Mouse (Mus musculus): ENCODE measurements around the gene Zmiz1.

The Zmiz1 gene

GRCm38 (mm10) chr14:25611815-25612698 is 153.1 kb downstream of the Zmiz1 start:
- no peak for DNase-seq (ENCODE audit: low spot score in 2 of 2)

- no peak for DNase-seq (ENCODE audit: low spot score in 2 of 2)
These were observed 155.1 kb downstream of the Zmiz1 start for GRCm38 (mm10) chr14:25613942-25614575.

- no peak for DNase-seq (ENCODE audit: low spot score in 2 of 2)
These were observed 155.7 kb downstream of the Zmiz1 start for GRCm38 (mm10) chr14:25614684-25615083.

- no peak for DNase-seq (ENCODE audit: low spot score in 2 of 2)
These were observed 156.6 kb downstream of the Zmiz1 start for GRCm38 (mm10) chr14:25615602-25616001.

DNA sequence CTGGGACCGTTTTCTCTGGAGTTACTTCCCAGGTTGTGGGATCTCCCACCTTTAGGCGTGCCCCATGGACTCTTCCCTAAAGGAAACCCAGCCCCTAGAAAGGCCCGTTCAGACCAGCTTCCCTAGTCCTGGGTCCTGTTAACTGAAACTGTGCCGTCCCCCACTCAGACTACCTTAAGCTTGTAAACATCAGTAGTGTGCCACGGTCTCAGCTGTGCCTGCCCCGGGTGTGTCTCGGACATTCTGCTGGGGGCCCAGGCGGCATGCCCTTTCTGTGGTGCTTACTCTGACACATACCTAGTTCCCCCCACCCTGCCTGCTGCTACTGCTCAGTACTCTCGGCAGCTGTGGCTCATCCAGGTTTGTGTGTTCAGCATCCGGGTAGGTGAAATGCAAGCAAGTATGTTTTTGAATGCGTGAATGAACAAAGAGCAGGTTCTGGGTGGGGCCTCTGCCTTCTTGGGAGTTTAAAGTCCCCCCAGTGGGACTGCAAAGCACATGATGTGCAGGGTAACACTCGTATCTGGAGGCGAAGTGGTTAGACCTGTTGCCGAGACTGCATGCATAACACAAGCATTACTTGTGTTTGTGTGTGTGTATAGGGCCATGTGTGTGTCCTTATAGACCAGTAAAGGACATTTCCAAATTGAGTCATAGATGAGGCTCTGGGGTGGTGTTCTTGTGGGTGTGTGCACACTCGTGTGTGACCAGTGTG is 157.2 kb downstream of the Zmiz1 start:
- DNase-seq (ENCODE audit: low spot score in 2 of 2), result no peak

GRCm38 (mm10) chr14:25617264-25617663 is 158.3 kb downstream of the Zmiz1 start:
- no peak for DNase-seq (ENCODE audit: low spot score in 2 of 2)

GRCm38 (mm10) chr14:25619066-25619762 is 160.2 kb downstream of the Zmiz1 start:
- no peak for DNase-seq (ENCODE audit: low spot score in 2 of 2)

DNA sequence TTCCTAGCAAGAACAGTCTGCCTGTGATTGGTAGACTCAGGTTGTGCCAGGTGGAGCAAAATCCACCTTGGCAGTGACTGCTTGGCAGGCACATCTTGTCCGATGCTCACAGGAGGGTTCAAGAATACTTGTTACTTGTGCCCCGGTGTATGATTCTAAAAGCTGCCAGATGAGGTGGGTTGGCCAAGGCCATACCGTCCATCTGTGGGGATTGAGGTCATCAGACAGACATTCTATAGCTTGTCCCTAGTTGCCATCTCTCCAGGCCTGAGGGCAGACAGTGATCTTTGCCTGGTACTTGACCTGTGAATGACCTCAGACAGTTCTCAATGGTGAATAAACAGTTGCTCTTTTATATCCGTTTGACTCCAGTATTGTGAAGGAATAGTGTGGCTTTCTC is 161.8 kb downstream of the Zmiz1 start:
- DNase-seq (ENCODE audit: low spot score in 2 of 2), result no peak

DNA sequence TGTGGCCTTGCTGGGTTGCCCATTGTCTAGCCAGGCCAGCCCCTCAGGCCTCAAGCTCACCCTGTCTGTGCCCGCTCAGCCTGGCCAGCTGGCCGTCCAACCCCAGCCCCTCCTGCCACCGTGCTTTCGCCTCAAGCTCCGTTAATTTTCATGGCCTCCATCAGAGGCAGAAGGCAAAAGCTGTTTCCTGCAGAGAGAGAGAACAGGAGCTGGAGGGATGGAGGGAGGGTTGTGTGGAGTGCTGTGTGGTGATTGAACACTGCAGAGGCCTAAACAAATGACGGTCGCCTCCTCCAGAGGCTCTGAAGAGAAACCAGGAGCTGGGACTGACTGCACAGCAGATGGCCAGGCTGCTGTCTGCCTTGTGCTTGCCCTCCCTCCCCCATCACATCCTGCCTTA is 164.7 kb downstream of the Zmiz1 start:
- DNase-seq (ENCODE audit: low spot score in 2 of 2), result no peak

DNA sequence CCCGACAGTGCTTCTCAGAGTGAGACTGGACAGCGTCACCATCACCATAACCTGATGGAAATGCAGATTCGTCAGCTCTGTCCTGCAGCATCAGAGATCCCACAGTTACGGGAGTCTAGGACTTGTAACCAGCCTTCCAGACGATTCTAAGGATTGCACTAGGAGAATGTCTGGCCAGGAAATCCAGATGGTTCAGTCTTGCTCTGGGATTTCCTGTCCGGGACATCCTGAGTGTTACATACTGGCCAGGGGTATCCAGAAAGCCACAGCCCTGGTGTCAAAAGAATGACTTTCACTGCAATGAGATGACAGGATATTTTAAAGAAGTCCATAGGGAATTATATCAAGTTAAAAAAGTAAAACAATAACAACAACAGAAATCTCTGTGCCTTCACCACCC is 165.7 kb downstream of the Zmiz1 start:
- no peak for DNase-seq (ENCODE audit: low spot score in 2 of 2)

- no peak for DNase-seq (ENCODE audit: low spot score in 2 of 2)
These were observed 168.7 kb downstream of the Zmiz1 start for GRCm38 (mm10) chr14:25627599-25628255.

DNA sequence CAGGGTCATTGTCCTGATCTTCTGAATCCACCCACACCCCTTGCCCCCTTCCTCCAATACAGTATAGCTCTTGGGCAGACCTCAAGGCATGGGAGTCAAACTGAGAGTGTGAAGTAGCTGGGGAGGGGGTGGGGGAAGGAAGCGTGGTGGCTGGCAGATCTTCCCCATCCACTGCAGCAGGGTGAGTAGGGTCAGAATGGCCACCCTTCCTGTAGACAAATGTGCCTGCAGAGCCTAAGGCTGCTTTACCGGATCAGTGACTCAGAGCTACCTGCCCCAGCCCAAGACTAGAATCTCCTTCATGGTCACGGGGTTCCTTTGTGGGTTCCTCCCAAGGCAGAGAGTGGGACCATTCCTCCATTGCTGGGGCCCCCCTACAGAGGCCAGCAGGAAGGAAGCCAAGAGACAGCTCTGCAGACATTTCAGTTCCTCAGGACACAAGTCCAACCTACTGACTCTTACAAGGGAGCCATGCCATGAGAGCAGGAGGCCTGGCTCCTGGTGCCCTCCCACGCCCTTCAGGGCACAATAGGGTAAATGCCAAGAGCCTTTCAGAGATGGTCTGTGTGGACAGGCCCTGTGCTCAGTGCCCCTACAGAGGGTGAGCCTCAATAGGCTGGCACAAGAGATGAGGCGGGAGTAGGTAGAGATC is 169.6 kb downstream of the Zmiz1 start:
- no peak for DNase-seq (ENCODE audit: low spot score in 2 of 2)

DNA sequence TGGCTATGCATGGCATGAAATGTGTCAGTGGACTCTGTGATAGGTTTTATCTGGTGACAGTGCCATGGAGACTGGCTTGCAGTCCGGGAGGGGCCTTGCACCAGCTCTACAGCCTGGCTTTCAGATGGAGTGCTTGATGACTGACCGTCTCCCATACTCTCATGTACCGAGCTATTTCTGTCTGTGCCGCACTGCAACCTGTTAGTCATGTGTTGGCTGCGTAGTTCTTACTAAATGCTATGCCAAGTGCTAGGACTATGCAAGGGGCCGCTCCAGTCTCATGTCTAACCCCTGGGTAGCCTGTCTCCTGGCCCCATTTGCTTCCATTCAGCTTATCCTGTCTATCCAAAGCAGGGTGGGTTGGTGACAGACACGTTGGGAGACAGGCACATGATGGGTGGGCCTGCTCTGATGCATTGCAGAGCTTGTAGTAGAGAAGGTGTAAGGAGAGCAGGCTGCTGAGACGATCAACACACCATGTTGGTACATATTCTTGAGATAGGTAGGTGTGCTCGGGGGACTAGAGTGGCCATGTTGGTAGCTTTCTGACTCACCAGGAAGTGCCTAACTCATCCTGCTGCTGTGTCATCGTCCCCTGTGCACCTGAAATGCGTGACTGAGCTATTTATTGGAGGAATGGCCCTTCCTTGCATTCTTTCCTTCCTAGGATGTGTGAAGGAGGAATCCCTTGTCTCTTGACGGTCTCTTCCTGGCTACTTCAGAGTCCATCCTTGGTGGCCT is 171.1 kb downstream of the Zmiz1 start:
- DNase-seq (ENCODE audit: low spot score in 2 of 2), result peak in 1 of 2 experiments; percentile 62

DNA sequence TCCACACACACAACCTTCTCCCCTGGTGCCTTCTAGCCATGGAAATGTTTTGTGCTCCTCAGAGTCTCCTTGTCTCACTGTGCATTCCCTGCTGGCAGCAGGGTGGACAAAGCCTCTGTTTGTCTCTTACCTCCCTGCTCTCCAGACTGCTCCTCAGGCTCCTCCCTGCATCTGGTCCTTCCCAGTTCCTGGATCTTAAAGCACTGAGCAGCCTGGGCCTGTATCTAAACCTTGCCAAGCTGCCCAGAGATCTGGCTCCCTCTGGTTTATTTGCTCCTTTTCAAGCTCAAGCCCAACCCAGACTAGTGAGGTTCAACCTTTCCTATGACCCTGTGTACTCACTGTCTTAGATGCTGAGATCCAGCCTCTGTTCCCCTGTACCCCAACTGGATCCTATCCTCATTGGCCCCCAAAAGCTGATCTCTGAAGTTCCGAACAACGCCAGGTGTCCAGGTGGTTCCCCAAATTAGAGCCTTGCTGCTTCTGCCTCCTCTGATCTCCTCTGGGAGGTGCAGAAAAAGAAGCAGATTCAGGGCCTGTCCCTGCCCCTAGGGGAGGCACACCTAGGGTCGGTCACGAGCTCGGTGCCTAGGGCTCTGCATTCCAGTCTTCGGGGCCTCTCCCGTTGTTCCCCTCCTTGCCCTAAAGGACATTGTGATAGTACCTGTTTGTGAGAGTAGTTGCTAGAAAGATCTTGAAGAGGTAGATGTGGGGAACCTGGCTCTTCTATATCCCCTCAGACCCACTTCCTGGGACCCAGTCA is 171.8 kb downstream of the Zmiz1 start:
- no peak for DNase-seq (ENCODE audit: low spot score in 2 of 2)

DNA sequence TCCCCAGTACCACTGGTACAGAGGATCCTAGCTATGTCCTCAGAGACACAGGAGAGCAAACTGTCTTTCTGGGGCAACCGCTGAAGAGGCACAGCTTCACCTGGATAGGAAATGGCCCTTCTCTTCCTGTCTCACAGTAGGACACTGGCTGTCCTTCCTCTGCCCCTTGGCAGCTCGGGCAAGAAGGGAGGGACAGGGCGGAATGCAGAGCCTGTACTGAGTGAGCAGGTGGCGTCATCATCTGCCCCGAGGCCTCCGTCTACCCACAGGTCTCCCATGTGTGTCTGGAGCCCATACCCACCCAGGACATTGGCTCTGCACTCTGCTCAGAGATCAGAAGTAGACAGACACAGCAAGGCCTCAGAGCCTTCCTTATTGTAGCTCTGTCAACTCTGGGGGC is 172.5 kb downstream of the Zmiz1 start:
- DNase-seq (ENCODE audit: low spot score in 2 of 2), result no peak

DNA sequence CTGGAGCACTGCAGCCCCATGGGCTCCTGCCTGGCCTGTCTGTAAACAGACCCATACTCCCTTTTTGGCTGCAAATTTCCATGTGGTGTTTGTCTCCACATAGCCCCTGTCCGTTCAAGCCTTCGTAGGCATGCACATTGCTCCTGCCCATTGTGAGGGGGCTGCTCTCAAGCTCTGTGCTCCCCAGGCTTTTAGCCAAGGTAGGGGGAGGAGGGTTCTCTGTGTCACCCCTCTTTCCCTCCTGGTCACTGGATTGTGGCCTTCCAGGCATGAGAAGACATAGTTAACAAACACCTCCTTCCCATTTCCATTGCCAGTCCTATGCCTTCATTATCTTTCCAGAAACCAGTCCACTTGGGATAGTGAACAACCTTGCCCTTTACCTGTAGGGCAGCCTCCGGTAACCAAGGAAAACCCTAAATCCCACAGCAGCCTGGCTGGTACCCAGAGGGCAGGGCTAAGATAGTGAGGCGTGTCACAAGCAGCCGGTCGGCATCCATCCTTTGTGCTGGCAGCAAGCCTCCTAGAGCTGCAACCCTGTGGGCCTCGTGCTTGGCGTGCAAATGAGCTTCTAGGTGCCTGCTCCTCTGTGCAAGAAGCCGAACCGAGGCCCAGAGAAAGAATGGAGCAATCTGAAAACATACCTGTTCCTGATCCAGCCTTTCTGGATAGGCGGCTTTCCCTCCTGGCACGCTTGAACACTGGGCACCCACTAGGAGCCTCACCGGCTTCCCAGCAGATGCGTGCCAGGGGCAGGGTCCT is 174.7 kb downstream of the Zmiz1 start:
- peak; percentile 54 to 62 for DNase-seq (ENCODE audit: low spot score in 2 of 2)

DNA sequence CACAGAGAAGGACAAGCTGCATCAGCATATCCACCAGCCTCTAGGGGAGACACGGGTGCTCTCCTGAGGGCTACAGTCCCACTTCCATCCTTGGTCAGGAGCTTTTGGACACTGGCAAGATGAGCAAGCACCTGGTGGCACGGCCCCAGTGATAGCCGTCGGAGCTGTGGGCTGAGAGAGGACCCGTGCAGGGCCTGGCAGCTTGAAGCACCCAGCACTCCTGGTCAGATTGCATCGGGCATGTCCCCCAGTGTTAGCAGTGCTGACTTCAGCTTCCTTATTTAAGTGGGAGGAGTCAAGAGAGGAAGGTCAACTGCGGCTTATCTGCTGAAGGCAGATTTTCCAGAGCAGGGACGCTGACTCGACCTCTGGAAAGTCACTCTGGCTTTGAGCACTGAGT is 175.3 kb downstream of the Zmiz1 start:
- no peak for DNase-seq (ENCODE audit: low spot score in 2 of 2)

DNA sequence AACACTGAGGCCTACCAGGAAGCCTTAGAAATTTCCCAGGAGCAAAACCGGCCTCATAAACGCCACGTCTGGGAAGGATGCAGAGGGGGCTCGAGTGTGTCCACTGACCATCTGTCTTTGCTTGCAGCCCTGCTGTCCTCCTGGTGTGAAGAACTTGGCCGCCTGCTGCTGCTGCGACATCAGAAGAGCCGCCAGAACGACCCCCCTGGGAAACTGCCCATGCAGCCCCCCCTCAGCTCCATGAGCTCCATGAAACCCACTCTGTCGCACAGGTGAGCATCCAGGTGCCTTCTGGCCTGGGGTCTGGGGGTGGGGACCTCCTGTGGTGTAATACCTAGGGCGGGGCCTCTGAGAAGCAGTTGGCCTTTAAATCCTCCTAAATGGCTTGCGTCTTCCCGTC is 176.8 kb downstream of the Zmiz1 start:
- DNase-seq (ENCODE audit: low spot score in 2 of 2), result no peak

DNA sequence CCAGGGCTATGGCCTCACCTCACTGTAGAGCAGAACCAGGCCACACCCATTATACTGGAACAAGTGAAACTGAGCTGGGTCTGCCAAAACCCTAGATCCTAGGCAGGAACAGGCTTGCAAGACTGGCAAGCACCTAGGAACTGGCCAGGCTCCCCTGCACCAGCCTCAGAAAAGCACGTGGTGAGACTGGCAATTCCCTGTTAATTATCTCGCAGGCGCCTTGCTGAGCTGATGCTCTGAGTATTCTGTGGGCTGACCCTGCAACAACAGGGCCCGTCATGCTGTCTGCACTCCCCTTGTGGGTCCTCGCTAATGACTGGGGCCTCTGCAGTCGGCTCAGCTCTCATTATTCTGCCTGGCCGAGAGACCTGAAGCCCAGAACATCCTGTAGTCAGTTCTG is 177.3 kb downstream of the Zmiz1 start:
- peak in 1 of 2 experiments; percentile 37 for DNase-seq (ENCODE audit: low spot score in 2 of 2)

Data from frontal cortex, postnatal 36 days (tissue).